Mouse (Mus musculus): ENCODE results near the gene Mark3. TPM values are rescaled to one million over a fixed set of nuclear protein-coding genes. Genes with fewer than 3 reads are reported as not detected.

The Mark3 gene
- polyA plus RNA-seq, 1 experiment from 2014 or later = 25.8 TPM

DNA sequence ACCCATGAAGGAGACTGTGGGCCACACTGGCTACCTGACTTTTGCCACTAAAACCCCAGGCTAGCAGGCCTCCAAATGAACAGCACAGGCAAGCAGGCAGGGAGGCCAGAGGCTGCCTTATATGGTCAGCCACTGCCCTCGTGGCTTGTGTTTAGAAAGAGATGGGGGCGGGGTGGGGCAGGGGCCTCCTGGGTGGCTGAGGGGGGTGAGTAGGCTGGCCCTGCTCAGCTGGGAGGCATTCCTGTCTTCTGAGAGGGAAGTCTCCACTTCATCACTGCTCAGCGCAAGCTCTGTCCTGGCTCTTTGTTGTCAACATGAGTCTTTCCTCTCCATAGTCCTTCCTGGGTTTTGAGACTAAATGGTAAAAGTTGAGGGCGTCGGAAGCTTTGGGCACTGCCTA, 108.5 kb downstream of the Mark3 start:
- Histone ChIP-seq H3K9me3 (ENCODE audit: low read length) (no peaks in the 10 kb centered on the region), H3K27me3 (replicated peaks; ENCODE audit: insufficient read depth, low read length) (no peaks in the 10 kb centered on the region), H3K4me3 (ENCODE audit: low read depth, low read length) (no peak overlapping the region), H3K36me3 (ENCODE audit: insufficient read depth, low read length) (no peaks in the 10 kb centered on the region), H3K4me2 (replicated peaks; ENCODE audit: low read depth, low read length) (no peak overlapping the region), H3K27ac (ENCODE audit: low read length) (peak overlapping the region; percentile 76), H3K9ac (replicated peaks; ENCODE audit: low read depth) (no peak overlapping the region), H3K4me1 (ENCODE audit: insufficient read depth, low read depth, low read length) (peaks cover 6% of the 10 kb centered on the region; the same call in 1 of the 2 replicates)
- TF ChIP-seq CTCF (IDR thresholded peaks at IDR 0.05) (no peak), EP300 (IDR thresholded peaks at IDR 0.05) (no peak)
- 52% methylated on average over 5 of the region's 5 CpGs for WGBS
- DNase-seq (ENCODE audit: low spot score) (peak; percentile 72), ATAC-seq (peak; percentile 55)

- no peaks in the 10 kb centered on the region for H3K4me1 ChIP-seq (ENCODE audit: insufficient read depth, low read depth, low read length)
- H3K27me3 ChIP-seq (replicated peaks; ENCODE audit: insufficient read depth, low read length) = no peaks in the 10 kb centered on the region
- H3K9me3 ChIP-seq (ENCODE audit: low read length) = no peaks in the 10 kb centered on the region
- H3K9ac ChIP-seq (replicated peaks; ENCODE audit: low read depth) = no peak overlapping the region
- TF ChIP-seq CTCF (IDR thresholded peaks at IDR 0.05) (no peak), EP300 (IDR thresholded peaks at IDR 0.05) (no peak)
- no peak for ATAC-seq
- DNase-seq (ENCODE audit: low spot score) = no peak
- H3K4me2 ChIP-seq (replicated peaks; ENCODE audit: low read depth, low read length) = no peak overlapping the region
- no peak overlapping the region for H3K27ac ChIP-seq (ENCODE audit: low read length)
- WGBS = 73% methylated on average over 4 of the region's 4 CpGs
- no peak overlapping the region for H3K4me3 ChIP-seq (ENCODE audit: low read depth, low read length)
- H3K36me3 ChIP-seq (ENCODE audit: insufficient read depth, low read length) = no peaks in the 10 kb centered on the region
Measured at GRCm38 (mm10) chr12:111686390-111686789, 112.1 kb downstream of the Mark3 start.

DNA sequence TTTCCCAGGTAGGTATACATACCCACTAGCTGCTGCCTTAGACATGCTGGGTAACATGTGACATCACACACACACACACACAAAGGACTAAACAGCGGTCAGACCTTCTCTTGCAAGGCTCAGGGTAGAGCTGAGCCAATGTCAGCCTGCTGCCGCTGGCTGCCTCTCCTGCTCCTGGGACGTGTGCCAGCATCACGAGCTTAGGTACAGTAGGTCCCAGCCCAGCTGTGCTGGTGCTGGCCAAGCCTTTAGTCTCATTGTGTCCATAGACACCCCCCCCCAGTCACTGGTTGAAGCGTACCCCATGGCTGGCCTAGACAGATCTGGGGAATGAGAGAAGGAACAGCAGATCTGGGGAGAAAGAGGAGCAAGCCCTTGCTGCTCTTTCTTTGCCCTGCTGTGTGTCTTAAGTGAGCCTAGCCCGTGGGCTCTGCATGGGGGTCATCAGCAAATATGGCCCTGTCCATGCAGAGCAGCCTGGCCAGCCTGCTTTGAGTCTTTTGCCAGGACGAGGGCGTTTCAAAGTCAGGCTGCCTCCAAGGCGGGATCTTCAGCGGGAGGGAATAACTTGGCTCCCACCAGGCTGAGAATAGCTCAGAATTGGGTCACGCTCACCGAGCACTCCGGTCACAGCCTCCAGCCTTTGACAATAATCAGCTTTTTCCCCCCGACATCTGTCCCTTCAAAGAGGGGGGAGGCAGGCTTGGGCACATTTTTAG, 113.2 kb downstream of the Mark3 start:
- Histone ChIP-seq H3K4me3 (ENCODE audit: low read depth, low read length) (no peak overlapping the region), H3K4me1 (ENCODE audit: insufficient read depth, low read depth, low read length) (peaks cover 4% of the 10 kb centered on the region; the same call in 1 of the 2 replicates), H3K9ac (replicated peaks; ENCODE audit: low read depth) (no peak overlapping the region), H3K36me3 (ENCODE audit: insufficient read depth, low read length) (no peaks in the 10 kb centered on the region), H3K4me2 (replicated peaks; ENCODE audit: low read depth, low read length) (no peak overlapping the region), H3K27me3 (replicated peaks; ENCODE audit: insufficient read depth, low read length) (no peaks in the 10 kb centered on the region), H3K27ac (ENCODE audit: low read length) (peak overlapping the region; percentile 63), H3K9me3 (ENCODE audit: low read length) (no peaks in the 10 kb centered on the region)
- peak; percentile 72 for ATAC-seq
- WGBS = 22% methylated on average over 14 of the region's 14 CpGs
- DNase-seq (ENCODE audit: low spot score) = peak; percentile 85
- no peak for TF ChIP-seq CTCF (IDR thresholded peaks at IDR 0.05)
- no peak for TF ChIP-seq EP300 (IDR thresholded peaks at IDR 0.05)

GRCm38 (mm10) chr12:111688069-111688428, 113.7 kb downstream of the Mark3 start:
- Histone ChIP-seq H3K27me3 (replicated peaks; ENCODE audit: insufficient read depth, low read length) (no peaks in the 10 kb centered on the region), H3K4me3 (ENCODE audit: low read depth, low read length) (no peak overlapping the region), H3K4me2 (replicated peaks; ENCODE audit: low read depth, low read length) (no peak overlapping the region), H3K4me1 (ENCODE audit: insufficient read depth, low read depth, low read length) (peaks cover 4% of the 10 kb centered on the region; the same call in 1 of the 2 replicates), H3K36me3 (ENCODE audit: insufficient read depth, low read length) (no peaks in the 10 kb centered on the region), H3K9me3 (ENCODE audit: low read length) (no peaks in the 10 kb centered on the region), H3K27ac (ENCODE audit: low read length) (peak overlapping the region; percentile 63), H3K9ac (replicated peaks; ENCODE audit: low read depth) (no peak overlapping the region)
- ATAC-seq = no peak
- TF ChIP-seq CTCF (IDR thresholded peaks at IDR 0.05) (no peak), EP300 (IDR thresholded peaks at IDR 0.05) (no peak)
- WGBS = 20% methylated on average over 2 of the region's 2 CpGs
- DNase-seq (ENCODE audit: low spot score) = no peak

DNA sequence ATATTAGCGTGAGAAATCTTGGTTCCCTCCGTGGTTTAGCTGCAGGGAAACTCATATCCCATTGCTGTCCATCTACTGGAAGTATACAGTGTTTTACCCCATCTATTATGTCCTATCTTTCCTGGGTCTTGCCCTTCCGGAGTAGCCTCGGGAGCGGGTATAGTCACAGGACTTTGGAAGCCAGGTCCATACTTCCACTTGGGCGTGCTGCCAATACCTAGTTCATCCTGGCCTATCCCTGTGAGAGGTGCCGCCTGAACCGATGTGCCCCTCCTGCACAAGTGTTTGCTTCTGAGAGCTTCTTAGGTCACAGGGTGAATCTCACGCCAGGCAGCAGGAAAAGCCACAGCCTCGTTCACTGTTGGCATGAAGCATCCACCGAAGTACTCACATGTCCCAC, 115.1 kb downstream of the Mark3 start:
- WGBS = 49% methylated on average over 11 of the region's 11 CpGs
- Histone ChIP-seq H3K4me1 (ENCODE audit: insufficient read depth, low read depth, low read length) (peaks cover 12% of the 10 kb centered on the region), H3K27me3 (replicated peaks; ENCODE audit: insufficient read depth, low read length) (no peaks in the 10 kb centered on the region), H3K36me3 (ENCODE audit: insufficient read depth, low read length) (no peaks in the 10 kb centered on the region), H3K9ac (replicated peaks; ENCODE audit: low read depth) (no peak overlapping the region), H3K4me3 (ENCODE audit: low read depth, low read length) (no peak overlapping the region), H3K27ac (ENCODE audit: low read length) (no peak overlapping the region), H3K9me3 (ENCODE audit: low read length) (no peaks in the 10 kb centered on the region), H3K4me2 (replicated peaks; ENCODE audit: low read depth, low read length) (no peak overlapping the region)
- no peak for ATAC-seq
- TF ChIP-seq CTCF (IDR thresholded peaks at IDR 0.05) = no peak
- TF ChIP-seq EP300 (IDR thresholded peaks at IDR 0.05) = no peak; the same call in 1 of the 2 replicates
- DNase-seq (ENCODE audit: low spot score) = no peak

DNA sequence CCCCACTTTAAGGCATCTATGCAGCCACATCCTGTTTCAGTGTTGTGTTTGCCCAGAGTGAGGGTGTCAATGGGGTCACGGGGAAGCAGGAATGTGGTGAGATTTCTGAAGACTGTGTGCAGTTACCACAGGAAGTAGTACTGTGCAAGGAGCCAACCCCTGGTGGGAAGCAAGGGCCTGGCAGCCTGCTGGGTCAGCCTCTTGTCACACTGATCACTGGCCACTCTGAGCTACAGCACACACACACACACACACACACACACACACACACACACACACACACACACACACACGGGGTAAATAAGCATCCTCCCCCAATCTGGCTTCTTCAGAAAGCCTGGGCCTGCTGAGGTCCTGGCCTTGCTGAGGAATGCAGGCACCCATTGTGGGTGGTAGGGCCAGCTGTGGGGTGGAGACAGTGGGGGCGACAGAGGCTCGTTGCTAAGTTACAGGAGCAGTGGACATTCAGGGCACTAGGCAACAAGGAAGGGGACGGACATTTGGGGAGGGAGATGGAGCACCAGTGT, 117.1 kb downstream of the Mark3 start:
- Histone ChIP-seq H3K27me3 (replicated peaks; ENCODE audit: insufficient read depth, low read length) (no peaks in the 10 kb centered on the region), H3K4me1 (ENCODE audit: insufficient read depth, low read depth, low read length) (peaks cover 20% of the 10 kb centered on the region), H3K27ac (ENCODE audit: low read length) (peak overlapping the region; percentile 40; the same call in 1 of the 2 replicates), H3K9ac (replicated peaks; ENCODE audit: low read depth) (no peak overlapping the region), H3K4me3 (ENCODE audit: low read depth, low read length) (no peak overlapping the region), H3K36me3 (ENCODE audit: insufficient read depth, low read length) (no peaks in the 10 kb centered on the region), H3K4me2 (replicated peaks; ENCODE audit: low read depth, low read length) (no peak overlapping the region), H3K9me3 (ENCODE audit: low read length) (no peaks in the 10 kb centered on the region)
- peak; percentile 80 for DNase-seq (ENCODE audit: low spot score)
- WGBS = 16% methylated on average over 4 of the region's 5 CpGs
- ATAC-seq = peak; percentile 39
- TF ChIP-seq CTCF (IDR thresholded peaks at IDR 0.05) (no peak; the same call in 1 of the 2 replicates), EP300 (IDR thresholded peaks at IDR 0.05) (0 out of 2 replicates have a peak, but pooled peaks have one; percentile 34)
